Mouse (Mus musculus): Measurements from ENCODE around the gene Arhgap11a. TPM values are rescaled to one million over a fixed set of nuclear protein-coding genes. Genes with fewer than 3 reads are reported as not detected.

Gene Arhgap11a
- total and polyA plus RNA-seq, 3 experiments, result 22.4 to 74.0 (median 22.5) TPM

GRCm38 (mm10) chr2:113787882-113788281, 60.6 kb downstream of the Arhgap11a start:
- in situ Hi-C loops (cut with MboI; ENCODE audit: low pct_ligation_motif_present, low pct_unique_long_range_greater_than_20kb, low sequenced_read_pairs) (no loop called here), dilution Hi-C loops (cut with MboI; ENCODE audit: extremely low pct_ligation_motif_present, extremely low pct_unique_long_range_greater_than_20kb, low sequenced_read_pairs) (no loop called here)
- Histone ChIP-seq H3K79me2 (replicated peaks; ENCODE audit: control insufficient read depth, extremely low read depth, insufficient read depth, poor library complexity, severe bottlenecking) (no peaks in the 10 kb centered on the region), H3K36me3 (replicated peaks in 1 of 2; ENCODE audit: control insufficient read depth in 1 of 2, insufficient read depth in 1 of 2, low read length in 1 of 2) (no peaks in the 10 kb centered on the region), H3K9me3 (replicated peaks; ENCODE audit: low read length) (no peaks in the 10 kb centered on the region), H3K27ac (ENCODE audit: insufficient read depth, low read depth) (no peak overlapping the region), H3K4me1 (ENCODE audit: control insufficient read depth in 1 of 2, insufficient read depth in 2 of 2) (peaks cover 2 to 3% of the 10 kb centered on the region in 2 experiments; a peak in 1 of 4 replicates), H3K9ac (ENCODE audit: insufficient read depth, low read depth) (no peak overlapping the region), H3K4me3 (replicated peaks in 1 of 3; ENCODE audit: low read depth in 2 of 3, low read length in 2 of 3, poor library complexity in 1 of 3) (no peak overlapping the region), H3K4me2 (ENCODE audit: insufficient read depth, low read depth, poor library complexity, severe bottlenecking) (no peak overlapping the region), H3K27me3 (replicated peaks) (no peaks in the 10 kb centered on the region)
- no peak for DNase-seq (ENCODE audit: extremely low read depth)
- no peak for TF ChIP-seq JUN (IDR thresholded peaks at IDR 0.05; ENCODE audit: insufficient read depth, low read depth, low read length)
- TF ChIP-seq NELFE (IDR thresholded peaks at IDR 0.05; ENCODE audit: low read depth, low read length), result no peak
- no peak for TF ChIP-seq ZMIZ1 (IDR thresholded peaks at IDR 0.05; ENCODE audit: low read depth, low read length)
- no peak for TF ChIP-seq SIN3A (IDR thresholded peaks at IDR 0.05; ENCODE audit: low read length)
- TF ChIP-seq RCOR1 (conservative IDR thresholded peaks at IDR 0.05; ENCODE audit: low read depth, low read length), result no peak
- no peak for TF ChIP-seq MEF2A (IDR thresholded peaks at IDR 0.05; ENCODE audit: borderline replicate concordance, low read depth, low read length)
- no peak for TF ChIP-seq IRF4 (IDR thresholded peaks at IDR 0.05; ENCODE audit: low read depth, low read length)
- TF ChIP-seq TCF12 (IDR thresholded peaks at IDR 0.05; ENCODE audit: low read depth, low read length), result no peak
- TF ChIP-seq E2F4 (IDR thresholded peaks at IDR 0.05; ENCODE audit: insufficient replicate concordance, low read depth, low read length), result no peak
- no peak for TF ChIP-seq MYC (IDR thresholded peaks at IDR 0.05; ENCODE audit: low read depth, low read length)
- no peak for TF ChIP-seq CTCF (conservative IDR thresholded peaks at IDR 0.05 in 1 of 2, IDR thresholded peaks at IDR 0.05 in 1 of 2; ENCODE audit: low read depth in 2 of 2, low read length in 2 of 2)
- TF ChIP-seq POLR2AphosphoS2 (IDR thresholded peaks at IDR 0.05; ENCODE audit: low read depth, low read length), result no peak
- TF ChIP-seq MAFK (IDR thresholded peaks at IDR 0.05; ENCODE audit: insufficient replicate concordance, low read length), result no peak
- no peak for TF ChIP-seq POLR2A (IDR thresholded peaks at IDR 0.05; ENCODE audit: low read depth, low read length)
- TF ChIP-seq RAD21 (IDR thresholded peaks at IDR 0.05; ENCODE audit: low read depth, low read length), result no peak
- no peak for TF ChIP-seq USF1 (IDR thresholded peaks at IDR 0.05; ENCODE audit: low read depth, low read length)

GRCm38 (mm10) chr2:113784851-113785250, 63.6 kb downstream of the Arhgap11a start:
- H3K4me3 ChIP-seq (replicated peaks in 1 of 3; ENCODE audit: low read depth in 2 of 3, low read length in 2 of 3, poor library complexity in 1 of 3), result no peak overlapping the region
- H3K9ac ChIP-seq (ENCODE audit: insufficient read depth, low read depth), result no peak overlapping the region
- no peaks in the 10 kb centered on the region for H3K79me2 ChIP-seq (replicated peaks; ENCODE audit: control insufficient read depth, extremely low read depth, insufficient read depth, poor library complexity, severe bottlenecking)
- H3K9me3 ChIP-seq (replicated peaks; ENCODE audit: low read length), result no peaks in the 10 kb centered on the region
- no peak overlapping the region for H3K4me2 ChIP-seq (ENCODE audit: insufficient read depth, low read depth, poor library complexity, severe bottlenecking)
- in situ Hi-C loops (cut with MboI; ENCODE audit: low pct_ligation_motif_present, low pct_unique_long_range_greater_than_20kb, low sequenced_read_pairs) (no loop called here), dilution Hi-C loops (cut with MboI; ENCODE audit: extremely low pct_ligation_motif_present, extremely low pct_unique_long_range_greater_than_20kb, low sequenced_read_pairs) (no loop called here)
- H3K27ac ChIP-seq (ENCODE audit: insufficient read depth, low read depth), result no peak overlapping the region
- TF ChIP-seq MYC (IDR thresholded peaks at IDR 0.05; ENCODE audit: low read depth, low read length) (no peak), GABPA (IDR thresholded peaks at IDR 0.05; ENCODE audit: insufficient replicate concordance, low read depth, low read length) (no peak), TCF12 (IDR thresholded peaks at IDR 0.05; ENCODE audit: low read depth, low read length) (no peak), POLR2A (IDR thresholded peaks at IDR 0.05; ENCODE audit: low read depth, low read length) (no peak), MEF2A (IDR thresholded peaks at IDR 0.05; ENCODE audit: borderline replicate concordance, low read depth, low read length) (no peak), PAX5 (IDR thresholded peaks at IDR 0.05; ENCODE audit: low read length) (no peak), IRF4 (IDR thresholded peaks at IDR 0.05; ENCODE audit: low read depth, low read length) (no peak), ZMIZ1 (IDR thresholded peaks at IDR 0.05; ENCODE audit: low read depth, low read length) (no peak), SMC3 (IDR thresholded peaks at IDR 0.05; ENCODE audit: low read depth, low read length) (no peak), JUND (conservative IDR thresholded peaks at IDR 0.05; ENCODE audit: low read depth, low read length) (no peak), NELFE (IDR thresholded peaks at IDR 0.05; ENCODE audit: low read depth, low read length) (no peak), NRF1 (IDR thresholded peaks at IDR 0.05; ENCODE audit: low read depth, low read length) (no peak), MAZ (IDR thresholded peaks at IDR 0.05; ENCODE audit: low read depth, low read length) (no peak), HCFC1 (IDR thresholded peaks at IDR 0.05; ENCODE audit: low read depth, low read length) (no peak), MXI1 (IDR thresholded peaks at IDR 0.05; ENCODE audit: low read depth, low read length) (no peak)
- no peak for DNase-seq (ENCODE audit: extremely low read depth)
- H3K27me3 ChIP-seq (replicated peaks), result no peaks in the 10 kb centered on the region
- peaks cover 10 to 23% of the 10 kb centered on the region in 2 experiments; a peak in 3 of 4 replicates for H3K4me1 ChIP-seq (ENCODE audit: control insufficient read depth in 1 of 2, insufficient read depth in 2 of 2)
- H3K36me3 ChIP-seq (replicated peaks in 1 of 2; ENCODE audit: control insufficient read depth in 1 of 2, insufficient read depth in 1 of 2, low read length in 1 of 2), result no peaks in the 10 kb centered on the region
